Mouse (Mus musculus) layer of hippocampus, postnatal 10 days (tissue): ENCODE measurements around the gene Nek11. TPM values are rescaled to one million over a fixed set of nuclear protein-coding genes. Genes with fewer than 3 reads are reported as not detected.
"Not testable (repeated sequence)": the region's sequence is repeated elsewhere in the genome, so short reads cannot be mapped to it uniquely, and the experiment has no call there.

Experiments
- DNase-seq, 2 experiments: peaks; one replicate each; pipeline ENCODE4 v3.0.0; 2021; ENCODE audit warnings: low spot score in 2 of 2
- total RNA-seq, 2 experiments: library from RNA; stranded (reverse); gene quantifications; 2 replicates each; pipeline ENCODE4 v1.2.3; 2021

Nek11 gene
- total RNA-seq, 2 experiments from 2014 or later = 2.1 to 3.2 TPM

DNA sequence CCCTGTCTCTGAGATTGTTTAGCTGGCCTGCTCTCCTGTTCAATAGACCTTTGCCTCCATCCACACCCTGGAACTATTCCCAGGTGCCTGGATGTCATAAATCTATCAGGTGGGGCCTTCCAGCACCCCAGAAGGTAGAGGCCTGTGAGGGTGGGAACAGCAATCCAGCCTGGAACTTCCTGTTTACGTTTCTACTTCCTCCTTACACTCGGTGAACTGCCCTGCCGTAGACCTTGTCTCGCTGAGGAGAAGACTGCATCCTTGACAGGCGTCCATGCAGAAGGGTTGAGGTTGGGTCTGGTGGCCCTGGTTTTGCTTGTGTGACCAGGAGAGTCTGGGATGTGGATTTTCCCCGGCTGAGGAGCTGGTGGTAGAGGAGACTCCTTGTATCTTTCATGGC, 256.1 kb downstream of the Nek11 start:
- no peak for DNase-seq

DNA sequence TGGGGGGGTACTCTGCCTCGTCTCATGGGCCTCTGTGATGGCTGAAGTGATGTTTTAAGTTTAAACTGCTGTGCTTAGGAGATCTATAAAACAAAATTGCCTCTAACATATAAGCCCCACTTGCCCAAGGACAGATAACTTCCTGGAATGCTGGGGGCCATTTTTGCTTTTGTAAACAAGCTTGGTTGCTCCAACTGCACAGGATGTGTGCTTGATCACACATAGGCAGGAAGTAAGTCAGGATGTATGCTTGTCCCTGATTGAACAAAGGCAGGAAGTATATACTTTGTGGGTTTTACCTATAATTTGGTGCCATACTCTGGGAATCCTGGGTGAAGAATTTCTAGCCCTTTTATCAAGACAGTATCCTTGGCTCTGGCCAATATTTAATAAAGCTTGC, 258.9 kb downstream of the Nek11 start:
- no peak for DNase-seq

DNA sequence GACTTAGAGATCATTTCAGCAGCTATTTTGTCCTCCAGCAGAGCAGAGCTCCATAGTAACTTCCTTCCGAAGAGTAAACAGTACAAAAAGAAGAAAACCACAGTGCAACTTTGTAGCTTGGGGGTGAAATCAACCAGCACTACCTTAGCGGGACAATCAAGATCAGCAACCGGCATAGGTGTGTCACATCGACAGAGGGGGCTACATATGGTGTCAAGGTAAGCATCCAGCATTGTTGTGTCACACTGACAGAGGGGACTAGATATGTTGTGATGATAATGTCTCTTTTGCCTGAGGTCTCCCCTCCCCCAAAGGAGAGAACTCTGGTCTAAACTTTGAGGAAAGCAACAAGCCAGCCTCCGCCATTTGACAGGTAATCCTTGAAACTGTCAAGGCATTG, 260.8 kb downstream of the Nek11 start:
- DNase-seq = no peak

DNA sequence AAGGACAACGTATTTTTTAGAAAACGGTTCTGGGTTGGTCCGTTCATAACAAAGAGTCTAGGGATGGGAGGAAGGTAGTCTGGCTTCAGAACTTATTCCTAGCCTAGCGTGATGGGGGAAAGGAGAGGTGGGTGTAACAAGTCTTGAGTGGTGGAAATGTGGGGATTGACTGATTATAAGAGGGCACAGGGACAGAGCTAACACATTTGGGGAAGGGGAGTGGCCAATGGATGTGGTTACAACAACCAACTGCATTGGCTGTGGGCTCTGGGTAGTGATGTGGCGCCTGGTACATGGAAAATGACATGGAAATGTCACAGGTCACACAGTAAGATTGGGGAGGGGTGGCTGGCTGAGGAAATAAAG, 263.3 kb downstream of the Nek11 start:
- no peak for DNase-seq

DNA sequence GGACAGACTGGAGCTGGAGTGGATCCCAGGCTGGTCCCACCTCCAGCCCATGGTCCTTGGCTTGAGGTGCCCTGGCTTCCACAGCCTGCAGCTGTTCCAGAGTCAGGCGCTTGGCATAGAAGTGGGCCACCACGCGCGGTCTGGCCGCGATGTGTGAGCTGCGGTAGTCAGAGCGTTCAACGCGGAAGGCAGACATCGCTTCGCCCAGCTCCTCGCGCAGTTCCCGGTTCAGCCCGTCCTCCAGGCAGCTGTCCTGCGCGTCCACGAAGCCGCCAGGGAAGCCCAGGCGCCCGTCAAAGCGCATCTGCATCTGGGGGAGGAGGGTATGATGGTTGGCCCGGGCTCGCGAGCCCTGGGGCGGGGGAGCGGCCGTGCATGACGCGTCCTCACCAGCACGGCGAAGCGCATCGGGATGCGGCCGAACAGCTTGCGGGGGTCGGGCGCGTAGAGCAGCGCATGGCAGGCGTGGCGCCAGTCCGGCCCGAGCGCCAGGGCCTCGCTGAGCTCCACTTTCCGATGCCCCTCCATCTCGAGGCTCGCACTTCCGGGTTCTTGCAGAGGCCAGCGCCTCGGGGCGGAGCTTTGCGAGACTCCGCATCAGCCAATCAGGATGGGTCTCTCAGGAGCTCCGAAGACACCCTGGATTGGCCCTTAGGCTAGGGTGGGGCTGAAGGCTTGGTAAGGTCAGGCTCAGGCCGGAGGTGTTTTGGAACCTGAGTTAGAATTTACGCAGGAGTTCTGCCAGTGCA, 263.9 kb downstream of the Nek11 start, which contains the start of gene Nudt16:
TSS of gene Nudt16 (minus strand) at position 572 of the 749 bp plus-strand sequence.
- peak; percentile 83 to 87 for DNase-seq

DNA sequence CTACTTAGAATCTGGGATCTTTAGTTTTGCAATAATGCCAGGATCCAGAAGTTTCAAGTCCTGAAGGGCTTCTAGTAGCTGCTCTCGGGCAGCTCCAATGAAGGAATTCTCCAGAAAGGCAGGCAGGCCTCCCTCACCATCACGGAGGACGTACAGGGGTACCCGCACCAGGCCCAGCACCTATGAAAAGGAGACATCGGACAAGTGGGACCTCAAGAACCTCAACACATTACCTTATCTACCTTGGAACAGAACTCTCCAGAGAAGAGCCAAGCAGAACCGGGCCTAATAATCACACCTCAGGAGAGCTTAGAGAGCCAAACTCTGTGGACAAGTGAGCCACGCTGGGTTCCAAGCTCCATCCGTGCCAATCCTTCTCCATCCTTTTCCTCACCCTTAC, 265.0 kb downstream of the Nek11 start:
- DNase-seq = no peak

DNA sequence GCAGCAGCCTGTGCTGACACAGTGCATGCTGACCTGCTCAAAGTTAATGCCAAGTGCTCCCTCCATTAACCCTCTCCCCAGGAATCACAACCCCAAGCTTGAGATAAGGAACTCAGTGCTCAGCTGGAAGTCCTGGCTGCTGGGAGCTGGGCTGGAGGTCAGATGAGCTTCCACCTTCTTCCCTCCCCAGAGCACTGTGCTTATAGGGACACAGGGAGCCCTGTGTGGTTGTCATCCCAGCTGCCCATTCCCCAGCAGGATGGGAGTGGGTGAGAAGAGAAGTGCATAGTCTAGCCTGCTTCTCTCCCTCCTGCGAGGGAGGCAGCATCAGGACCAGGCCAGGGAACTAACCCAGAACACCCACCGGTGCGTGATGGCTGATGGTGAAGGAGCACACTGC, 270.1 kb downstream of the Nek11 start:
- DNase-seq = not testable (repeated sequence)

Other genes starting within 250 kb of the Nek11 start
- 10 to 100 TPM; 12.0 to 12.3 TPM for gene Aste1, start 132 bp downstream of the Nek11 start, total RNA-seq
- gene Atp2c1, start 131.8 kb upstream of the Nek11 start, total RNA-seq = 100 to 1,000 TPM; 252 to 278 TPM
- 10 to 100 TPM; 35.7 to 41.3 TPM for gene Pik3r4, start 247.5 kb upstream of the Nek11 start, total RNA-seq